Mouse (Mus musculus) brain, embryonic 18.5 days (tissue): ENCODE measurements at regions not wholly inside any gene's neighbourhood (a gene's known extent, or its start where the extent isn't known, plus 50 kb on each side); places are given as distances from the start of the nearest gene placed in this dataset.

Source experiments
- DNase-seq: peaks from one replicate; pipeline ENCODE4 v3.0.0-alpha.2; 2012; ENCODE audit warnings: low read depth, low spot score

DNA sequence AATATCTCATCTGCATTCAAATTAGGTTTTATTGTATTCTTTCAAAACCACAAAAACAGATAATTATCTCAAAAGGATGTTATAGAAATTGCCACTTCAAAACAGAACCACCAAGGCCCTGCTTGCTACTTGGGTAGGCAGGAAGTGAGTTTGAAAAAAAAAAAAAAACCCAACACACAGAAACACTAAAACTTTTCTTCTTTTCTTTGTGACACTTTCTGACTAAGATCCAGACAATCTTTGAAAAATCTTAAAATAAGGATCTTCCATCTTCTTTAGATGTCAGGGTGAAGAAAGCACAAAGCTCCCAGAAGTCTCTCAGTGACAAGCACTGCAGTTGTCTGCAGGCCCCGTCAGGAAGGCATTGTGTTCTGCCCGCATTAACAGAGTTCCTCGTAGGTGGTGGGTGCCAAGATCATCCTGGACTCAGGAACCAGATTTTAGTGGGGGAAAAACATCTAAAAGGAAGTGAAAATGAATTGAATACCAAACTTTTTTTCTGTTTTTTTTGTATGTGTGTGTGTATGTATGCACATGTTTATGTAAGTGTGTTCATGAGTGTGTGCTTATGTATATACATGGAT lies 154.0 kb downstream of the Dusp6 start:
- DNase-seq = no peak

DNA sequence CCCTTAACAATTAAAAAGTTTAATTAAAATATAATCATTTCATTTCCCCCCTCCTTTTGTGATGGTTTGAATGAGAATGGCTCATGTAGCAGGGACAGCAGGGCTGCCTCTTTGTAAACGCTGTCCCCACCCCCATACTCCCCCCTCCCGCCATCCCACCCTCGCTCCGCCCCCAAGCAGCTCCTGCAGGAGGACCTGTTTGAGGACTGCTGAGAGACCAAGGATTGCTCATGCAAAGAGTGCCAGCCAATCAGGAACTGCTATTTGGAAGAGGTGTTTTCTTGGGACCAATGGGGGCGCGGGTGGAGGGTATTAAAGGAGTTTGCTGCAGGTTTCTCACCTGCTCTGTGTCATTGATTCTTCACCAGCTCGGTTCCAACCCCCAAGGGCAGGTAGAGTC lies 154.6 kb downstream of the Dusp6 start:
- DNase-seq = no peak

DNA sequence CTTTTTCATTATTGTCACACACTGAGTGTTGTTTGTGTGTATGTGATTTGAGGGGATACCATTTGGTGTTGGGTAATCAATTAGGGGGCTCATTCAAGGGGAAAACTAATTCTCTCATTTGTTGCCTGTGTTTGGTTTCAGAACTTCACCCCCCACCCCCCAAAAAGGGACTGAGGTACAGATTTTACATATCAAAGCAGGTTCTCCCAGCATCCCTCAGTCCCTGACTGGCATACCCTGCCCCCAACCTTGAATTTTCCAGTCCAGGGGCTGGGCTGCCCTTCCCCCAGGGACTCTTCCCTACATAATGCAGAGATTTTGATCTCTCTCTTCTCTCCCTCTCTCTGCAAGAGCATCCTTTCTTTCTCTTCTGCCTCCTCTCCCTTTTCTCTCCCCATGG lies 155.5 kb downstream of the Dusp6 start:
- no peak for DNase-seq

- no peak for DNase-seq
Observed at GRCm38 (mm10) chr10:99419532-99419931, 156.5 kb downstream of the Dusp6 start.

GRCm38 (mm10) chr10:99423406-99423805 lies 160.4 kb downstream of the Dusp6 start:
- no peak for DNase-seq

GRCm38 (mm10) chr10:99425265-99425664 lies 162.2 kb downstream of the Dusp6 start:
- DNase-seq = no peak

GRCm38 (mm10) chr10:99430175-99430574 lies 167.1 kb downstream of the Dusp6 start:
- no peak for DNase-seq

GRCm38 (mm10) chr10:99430669-99431561 lies 167.9 kb downstream of the Dusp6 start:
- no peak for DNase-seq

DNA sequence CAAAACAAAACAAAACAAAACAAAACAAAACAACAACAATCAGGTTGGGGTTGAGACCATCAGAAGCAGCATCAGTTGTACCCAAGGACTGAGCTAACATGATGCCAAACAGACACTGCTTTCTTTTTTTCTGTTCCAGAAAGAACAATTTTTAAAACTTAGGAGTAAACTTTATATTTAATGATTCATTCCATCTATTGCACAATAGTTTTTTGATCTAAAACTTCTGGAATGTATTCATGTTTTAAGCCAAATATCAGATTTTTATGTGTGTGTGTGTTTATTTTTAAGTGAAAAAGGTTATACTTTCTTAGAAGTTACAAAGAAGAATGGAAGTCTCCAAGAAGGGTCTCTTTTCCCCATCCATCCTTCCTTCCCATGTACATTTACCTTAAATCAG lies 174.0 kb downstream of the Dusp6 start:
- no peak for DNase-seq

DNA sequence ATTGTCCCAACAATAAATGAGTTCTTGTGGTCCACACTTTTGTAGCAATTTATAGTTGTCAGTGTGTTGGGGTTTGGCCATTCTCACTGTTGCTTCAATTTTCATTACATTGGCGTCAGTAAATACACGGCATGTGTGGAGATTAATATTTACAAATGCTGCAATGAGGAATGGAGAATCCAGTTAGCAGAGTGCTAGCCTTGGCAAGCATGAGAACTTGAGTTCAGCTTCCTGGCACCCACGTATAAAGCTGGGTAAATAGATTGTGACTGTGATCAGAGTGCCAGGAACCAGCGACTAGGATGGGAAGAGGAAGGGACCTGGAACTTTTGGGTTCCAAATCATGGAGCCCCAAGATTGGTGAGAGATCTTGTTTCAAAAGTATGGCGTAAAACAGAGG lies 177.1 kb downstream of the Dusp6 start:
- DNase-seq = no peak

GRCm38 (mm10) chr10:99441014-99441413 lies 178.0 kb downstream of the Dusp6 start:
- DNase-seq = no peak

DNA sequence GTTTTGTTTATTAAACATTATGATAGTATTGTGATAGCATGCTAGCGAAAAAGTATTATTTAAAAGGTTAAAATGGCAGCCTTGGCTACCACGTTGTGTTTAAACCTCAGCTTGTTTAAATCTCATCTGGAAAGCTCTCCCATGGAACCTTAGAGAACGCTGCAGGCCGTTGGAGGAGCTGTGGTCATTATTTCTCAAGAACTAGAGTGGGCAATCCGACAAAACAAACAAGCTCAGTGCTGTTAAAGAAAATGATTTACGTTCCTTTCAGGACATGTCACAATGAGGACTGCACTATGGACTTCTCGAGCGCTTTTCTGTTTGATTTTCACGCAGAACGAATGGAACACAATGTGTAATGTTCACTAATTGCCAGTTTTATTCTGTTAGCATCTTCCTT lies 178.9 kb downstream of the Dusp6 start:
- no peak for DNase-seq

DNA sequence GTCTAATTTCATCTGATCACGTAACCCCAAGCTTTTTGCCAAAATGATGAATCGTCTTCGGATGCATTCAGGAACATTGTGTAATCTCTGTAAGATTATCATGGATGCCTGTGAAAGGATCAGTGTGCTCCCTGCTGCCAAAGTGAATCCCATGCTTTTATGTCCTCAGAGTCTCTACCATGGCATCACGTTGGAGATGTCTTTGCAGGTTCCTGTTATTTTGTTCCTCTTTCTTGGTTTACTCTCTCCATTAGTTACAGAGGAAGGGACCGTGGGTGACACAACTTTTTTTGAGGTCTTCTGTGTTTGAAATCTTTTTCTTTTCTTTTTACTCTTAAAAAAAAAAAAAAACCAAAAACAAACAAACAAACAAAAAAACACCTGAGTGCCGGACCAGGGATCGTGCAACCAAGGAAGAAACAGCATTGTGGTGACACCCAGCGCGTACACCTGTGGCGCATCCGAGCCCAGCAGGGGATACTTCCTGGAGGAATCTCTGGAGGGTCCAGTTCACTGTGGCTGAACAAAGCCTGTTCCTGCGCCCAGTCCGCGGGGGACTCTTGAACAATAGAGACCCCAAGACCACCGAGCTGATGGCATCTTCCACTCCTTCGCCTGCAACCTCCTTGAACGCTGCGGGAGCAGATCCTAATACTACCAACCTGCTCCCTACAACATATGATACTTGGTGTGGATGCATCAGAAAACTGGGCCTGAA lies 180.6 kb downstream of the Dusp6 start:
- no peak for DNase-seq

GRCm38 (mm10) chr10:99450714-99451625 lies 187.9 kb downstream of the Dusp6 start:
- peak; percentile 39 for DNase-seq

DNA sequence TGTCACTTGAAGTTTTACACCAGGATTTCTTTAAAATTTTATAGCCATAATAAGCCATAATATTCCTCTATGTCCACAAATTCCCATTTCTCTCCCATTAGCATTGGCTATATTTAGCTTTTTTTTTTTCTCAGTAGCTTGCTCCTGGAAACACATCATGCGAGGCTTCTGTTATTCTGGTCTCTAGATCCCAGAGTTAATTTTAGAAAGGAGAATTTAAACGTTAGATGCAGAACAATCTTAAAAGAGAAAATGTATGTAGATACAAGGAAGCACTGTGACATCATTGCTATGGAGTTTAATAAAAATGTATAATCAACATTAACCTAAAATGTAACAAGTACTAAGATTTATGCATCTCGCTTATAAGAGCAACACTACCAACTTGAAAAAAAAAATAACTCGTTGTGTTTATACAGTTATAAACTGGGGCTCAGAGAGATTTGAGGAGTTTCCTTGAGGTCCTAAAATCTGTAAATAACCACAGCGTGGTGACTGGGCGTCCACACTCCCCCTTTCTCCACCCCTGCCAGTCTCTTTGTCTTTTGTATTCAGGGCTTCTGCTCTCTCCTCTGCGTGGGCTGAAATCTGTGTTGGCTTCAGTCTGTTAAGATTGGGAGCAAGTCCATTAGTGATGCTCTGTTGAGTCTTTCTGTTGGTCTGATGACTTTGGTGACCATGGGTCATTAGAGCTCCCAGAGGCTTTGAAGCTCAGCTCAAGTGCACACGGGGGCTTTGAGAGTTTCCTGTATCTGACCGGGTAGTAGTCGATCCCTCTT lies 188.8 kb downstream of the Dusp6 start:
- DNase-seq = no peak

GRCm38 (mm10) chr10:99456180-99456579 lies 193.1 kb downstream of the Dusp6 start:
- no peak for DNase-seq

DNA sequence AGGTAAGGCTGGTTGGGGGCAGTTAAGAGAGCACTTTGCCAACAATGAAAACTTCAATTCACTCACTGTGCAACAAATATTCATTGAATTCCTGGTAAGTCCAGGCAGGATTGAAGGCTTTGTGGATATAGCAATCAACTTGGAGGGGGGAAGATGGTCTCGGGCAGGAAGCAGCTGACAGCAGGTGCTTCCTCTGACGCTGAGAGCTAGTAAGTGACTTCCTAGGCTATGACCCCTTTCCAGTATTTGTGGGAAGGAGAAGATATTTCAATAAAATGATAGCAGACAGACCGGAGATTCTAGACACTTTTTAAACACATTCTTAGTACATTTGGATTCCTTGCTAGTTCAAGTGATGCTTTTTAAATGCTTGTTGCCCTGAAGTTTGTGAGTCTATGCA lies 195.0 kb downstream of the Dusp6 start:
- DNase-seq = no peak

DNA sequence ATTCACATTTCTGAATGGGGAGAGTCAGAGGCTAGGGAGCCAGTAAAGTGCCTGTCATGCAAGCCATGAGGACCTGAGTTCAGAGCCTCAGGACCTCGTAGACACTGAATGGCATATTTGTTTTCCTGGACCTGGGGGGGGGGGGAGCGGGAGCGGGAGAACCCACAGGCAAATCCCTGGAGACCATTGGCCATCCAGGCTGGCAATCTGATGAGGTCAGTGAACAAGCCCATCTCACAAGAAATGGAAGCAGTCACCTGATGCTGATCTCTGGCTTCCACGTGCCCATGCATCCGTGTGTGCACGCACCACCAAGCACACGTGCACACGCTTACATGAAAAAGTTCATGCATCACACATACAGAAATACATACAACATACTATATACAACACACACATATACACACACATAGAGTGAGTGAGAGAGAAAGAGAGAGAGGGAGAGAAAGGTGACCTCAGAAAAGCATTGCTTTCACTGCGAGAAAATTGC lies 196.2 kb downstream of the Dusp6 start:
- no peak for DNase-seq

GRCm38 (mm10) chr10:99459823-99460361 lies 196.9 kb downstream of the Dusp6 start:
- no peak for DNase-seq

DNA sequence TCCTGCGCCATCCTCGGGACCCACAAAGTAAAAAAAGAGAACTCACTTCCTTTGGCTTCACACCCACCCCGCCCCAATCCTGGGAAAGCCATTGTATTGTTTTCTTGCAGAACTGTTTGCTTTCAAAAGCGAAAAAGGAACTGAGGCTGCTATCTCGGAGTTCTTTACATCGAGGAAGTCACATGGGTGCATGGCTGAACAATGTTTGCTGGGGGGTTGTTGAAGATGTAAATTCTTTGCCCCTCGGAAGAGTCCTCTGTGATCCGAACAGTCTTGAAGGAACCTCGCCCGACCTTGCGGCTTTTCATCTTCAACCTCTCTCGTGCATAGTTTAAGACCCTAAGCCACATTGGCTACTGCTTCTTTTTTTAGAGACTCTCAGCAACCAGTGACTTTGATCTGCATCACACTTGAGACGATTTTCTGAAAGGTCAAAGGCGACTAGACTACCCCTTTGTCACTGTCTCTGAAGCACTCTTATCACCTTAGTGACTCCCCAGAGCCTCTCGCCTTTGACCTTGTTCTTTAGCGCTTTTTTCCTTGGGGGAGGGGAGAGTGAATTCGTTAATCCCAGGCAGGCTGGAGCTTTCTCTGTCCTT lies 197.9 kb downstream of the Dusp6 start:
- no peak for DNase-seq
